Mouse (Mus musculus) CD8-positive naive resting alpha-beta T cell, adult 2 months (primary cell): ENCODE measurements around the gene Ccdc113.
"Not testable (repeated sequence)": the region's sequence is repeated elsewhere in the genome, so short reads cannot be mapped to it uniquely, and the experiment has no call there.

Experiments used
- DNase-seq, 2 experiments: peaks; one replicate each; pipeline ENCODE4 v3.0.0; 2022; ENCODE audit warnings: low read depth in 2 of 2, low spot score in 2 of 2

Ccdc113 gene

DNA sequence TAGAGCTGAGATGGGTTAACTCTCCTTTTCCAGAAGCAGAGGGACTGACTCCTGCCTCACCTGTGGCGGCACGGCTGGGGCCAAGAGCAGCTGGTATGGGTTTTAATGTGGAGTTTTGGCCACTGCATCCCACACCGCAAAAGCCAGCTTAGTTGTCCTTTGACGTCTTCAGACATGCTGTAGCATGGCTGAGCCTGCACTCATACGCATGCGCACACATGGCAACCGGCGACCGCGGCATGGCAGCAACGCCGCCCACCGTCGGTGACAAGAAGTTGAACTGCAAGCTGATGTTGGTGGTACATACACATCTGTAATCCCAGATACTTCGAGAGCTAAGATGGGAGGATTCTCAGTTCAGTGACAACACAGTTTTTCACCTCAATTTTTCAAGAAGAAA lies 67.4 kb downstream of the Ccdc113 start:
- no peak for DNase-seq

DNA sequence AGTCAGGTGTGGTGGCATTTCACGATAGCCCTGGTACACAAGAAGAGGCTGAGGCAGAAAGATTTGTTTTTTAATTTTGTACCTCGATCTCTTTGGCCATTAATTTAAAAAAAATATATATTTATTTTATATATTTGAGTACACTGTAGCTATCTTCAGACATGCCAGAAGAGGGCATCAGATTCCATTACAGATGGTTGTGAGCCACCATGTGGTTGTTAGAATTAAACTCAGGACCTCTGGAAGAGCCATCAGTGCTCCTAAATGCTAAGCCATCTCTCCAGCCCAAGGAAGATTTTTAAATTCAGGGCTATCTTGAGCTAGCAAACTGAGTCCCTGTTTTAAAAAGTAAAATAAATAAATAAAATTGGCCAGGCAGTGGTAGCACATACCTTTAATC lies 68.3 kb downstream of the Ccdc113 start:
- DNase-seq: no peak

DNA sequence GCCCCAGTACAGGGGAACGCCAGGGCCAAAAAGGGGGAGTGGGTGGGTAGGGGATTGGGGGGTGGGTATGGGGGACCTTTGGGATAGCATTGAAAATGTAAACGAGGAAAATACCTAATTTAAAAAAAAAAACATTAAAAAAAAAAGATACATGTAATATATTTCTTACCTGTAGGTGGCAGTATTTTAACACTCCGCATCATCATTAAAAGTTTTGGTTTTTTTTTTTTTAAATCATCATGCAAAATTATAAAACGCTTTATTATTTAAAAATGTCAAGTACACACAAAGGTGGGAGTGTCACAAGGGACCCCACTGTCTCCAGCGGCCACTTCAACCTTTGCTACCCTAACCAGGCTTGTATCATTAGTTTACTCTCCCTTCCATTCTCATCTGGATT lies 72.6 kb downstream of the Ccdc113 start:
- not testable (repeated sequence) for DNase-seq

DNA sequence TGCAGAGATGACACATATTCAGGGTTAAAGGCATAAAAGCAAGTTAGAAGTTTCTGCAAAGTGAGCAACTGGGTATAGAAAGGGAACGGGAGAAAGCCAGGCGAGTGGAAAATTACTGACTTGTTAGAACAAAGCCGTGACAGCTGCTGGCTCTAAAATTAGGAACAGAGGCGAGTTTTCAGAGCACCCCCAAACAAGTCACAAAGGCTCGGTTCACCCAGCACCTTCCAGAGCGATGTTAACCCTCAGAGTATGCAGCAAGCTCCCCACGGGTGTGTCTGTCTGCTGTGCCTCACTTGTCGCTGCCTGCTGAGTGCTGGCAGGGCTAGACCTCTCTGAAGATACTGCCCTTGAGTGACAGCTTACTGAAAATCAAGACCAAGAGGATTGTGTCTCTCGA lies 73.3 kb downstream of the Ccdc113 start:
- DNase-seq: no peak
